ENCODE assay signal across 10 mouse cellular contexts in the genomic region with DNA sequence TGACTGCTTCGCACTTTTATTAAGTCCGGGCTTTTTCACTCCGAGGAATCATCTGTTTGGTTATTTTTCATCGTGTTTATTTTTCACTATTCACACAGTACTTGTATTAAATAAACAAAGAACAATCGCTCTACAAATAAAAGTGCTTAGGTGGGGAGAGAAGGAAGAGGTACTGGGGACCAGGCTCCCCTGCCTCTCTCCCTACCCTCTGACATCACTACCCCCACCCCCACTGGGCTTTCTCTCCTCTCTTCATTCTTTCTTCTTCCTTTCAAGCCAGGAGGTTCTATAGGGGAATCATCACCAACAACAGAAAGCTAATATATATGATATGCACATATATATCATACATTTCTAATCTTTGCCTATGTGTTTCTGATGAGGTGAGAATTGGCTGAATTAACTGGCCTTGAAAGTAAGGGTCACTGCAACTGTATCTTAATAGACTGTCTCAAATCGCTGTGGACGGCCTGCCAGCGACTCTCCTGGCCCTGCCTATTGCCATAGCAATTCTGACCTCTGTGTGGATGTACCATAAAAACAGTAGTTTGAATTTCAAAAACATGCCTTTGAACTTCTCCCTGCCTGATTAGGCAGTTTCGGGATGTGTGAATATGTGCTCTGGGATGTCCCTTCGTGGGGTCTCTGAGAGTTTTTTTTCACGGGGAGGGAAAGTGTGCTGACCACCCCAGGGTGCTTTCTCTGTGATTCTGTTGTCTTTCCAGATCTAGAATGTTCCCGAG. TPM values are rescaled to one million over a fixed set of nuclear protein-coding genes. Genes with fewer than 3 reads are reported as not detected.
A peak's percentile ranks its signal among the peaks of the same experiment; 100 is the strongest.
DNase-seq lines count a peak whose midpoint lies in the region; ATAC-seq lines count a peak whose summit lies in the region.
"Had no signal": no experiment of that assay in that cellular context is flagged by ENCODE, and none has a peak within 500 bp of the region (broad histone marks: within the 10 kb centered on the region; RNA-seq: fewer than 3 reads in every experiment).

No protein-coding gene starts in this region.

- peaks cover 78% of the 10 kb centered on the region for H3K27me3 ChIP-seq in kidney, embryonic 16.5 days (ENCODE audit: insufficient read depth, low read length)
- peaks cover 50% of the 10 kb centered on the region for H3K27me3 ChIP-seq in embryonic facial prominence, embryonic 12.5 days
- peaks cover 61% of the 10 kb centered on the region for H3K27me3 ChIP-seq in intestine, embryonic 16.5 days (replicated peaks; ENCODE audit: control insufficient read depth, insufficient read depth, low read length)
- peaks cover 39% of the 10 kb centered on the region for H3K27me3 ChIP-seq in neural tube, embryonic 11.5 days (ENCODE audit: control insufficient read depth, insufficient read depth, low read length)

- H3K4me3 ChIP-seq in kidney, embryonic 16.5 days (ENCODE audit: low read length): peak overlapping the region; percentile 24
- H3K4me3 ChIP-seq in embryonic facial prominence, embryonic 12.5 days: peak overlapping the region; percentile 23; the same call in 1 of the 2 replicates
- peak overlapping the region; percentile 32 for H3K4me3 ChIP-seq in intestine, embryonic 16.5 days (ENCODE audit: low read length)
- no peak overlapping the region for H3K4me3 ChIP-seq in neural tube, embryonic 11.5 days (ENCODE audit: low read depth, low read length)

- WGBS in kidney, embryonic 16.5 days: 11% methylated on average over 12 of the region's 12 CpGs
- WGBS in embryonic facial prominence, embryonic 12.5 days: 18% methylated on average over 12 of the region's 12 CpGs
- WGBS in intestine, embryonic 16.5 days: 13% methylated on average over 12 of the region's 12 CpGs
- 4% methylated on average over 12 of the region's 12 CpGs for WGBS in neural tube, embryonic 11.5 days

- no peak for DNase-seq in kidney, postnatal 25 days
- peak; percentile 71 for DNase-seq in neural tube, embryonic 11.5 days (ENCODE audit: low spot score)
- no peak for DNase-seq in gastrocnemius, adult 18-20 months (ENCODE audit: low spot score)
- no peak for DNase-seq in layer of hippocampus, adult 18-20 months (ENCODE audit: low spot score in 2 of 2)
- no peak for DNase-seq in right cerebral cortex, postnatal 14 days

- ATAC-seq in kidney, embryonic 16.5 days (ENCODE audit: low FRiP score, low TSS enrichment): 0 out of 2 replicates have a peak, but pooled peaks have one; percentile 9
- no peak for ATAC-seq in embryonic facial prominence, embryonic 12.5 days (ENCODE audit: insufficient number of reproducible peaks, insufficient read depth, low FRiP score, low TSS enrichment)
- no peak for ATAC-seq in intestine, embryonic 16.5 days
- peak; percentile 11; the same call in 1 of the 2 replicates for ATAC-seq in neural tube, embryonic 11.5 days (ENCODE audit: insufficient read depth, low FRiP score, low TSS enrichment)

- H3K27ac ChIP-seq in kidney, embryonic 16.5 days (ENCODE audit: low read length): no peak overlapping the region
- no peak overlapping the region for H3K27ac ChIP-seq in embryonic facial prominence, embryonic 12.5 days
- H3K27ac ChIP-seq in intestine, embryonic 16.5 days (ENCODE audit: low read length): no peak overlapping the region
- H3K27ac ChIP-seq in neural tube, embryonic 11.5 days (ENCODE audit: low read depth, low read length): peak overlapping the region; percentile 79

- no peaks in the 10 kb centered on the region for H3K9me3 ChIP-seq in kidney, embryonic 16.5 days (ENCODE audit: low read length)
- H3K9me3 ChIP-seq in embryonic facial prominence, embryonic 12.5 days: no peaks in the 10 kb centered on the region
- no peaks in the 10 kb centered on the region for H3K9me3 ChIP-seq in intestine, embryonic 16.5 days (ENCODE audit: control insufficient read depth, low read length)
- H3K9me3 ChIP-seq in neural tube, embryonic 11.5 days (ENCODE audit: control insufficient read depth, low read length): no peaks in the 10 kb centered on the region

- H3K4me1 ChIP-seq in kidney, embryonic 16.5 days (ENCODE audit: insufficient read depth, low read length): peaks cover 24% of the 10 kb centered on the region
- peaks cover 23% of the 10 kb centered on the region for H3K4me1 ChIP-seq in embryonic facial prominence, embryonic 12.5 days
- H3K4me1 ChIP-seq in intestine, embryonic 16.5 days (ENCODE audit: control insufficient read depth, insufficient read depth, low read length): peaks cover 5% of the 10 kb centered on the region; the same call in 1 of the 2 replicates
- peaks cover 23% of the 10 kb centered on the region for H3K4me1 ChIP-seq in neural tube, embryonic 11.5 days (ENCODE audit: control insufficient read depth, insufficient read depth, low read length)

- no peaks in the 10 kb centered on the region for H3K36me3 ChIP-seq in kidney, embryonic 16.5 days (ENCODE audit: insufficient read depth, low read length)
- no peaks in the 10 kb centered on the region for H3K36me3 ChIP-seq in embryonic facial prominence, embryonic 12.5 days
- no peaks in the 10 kb centered on the region for H3K36me3 ChIP-seq in intestine, embryonic 16.5 days (ENCODE audit: control insufficient read depth, insufficient read depth, low read length)
- H3K36me3 ChIP-seq in neural tube, embryonic 11.5 days (ENCODE audit: control insufficient read depth, insufficient read depth, low read length): no peaks in the 10 kb centered on the region

- no peak overlapping the region for H3K9ac ChIP-seq in kidney, embryonic 16.5 days (replicated peaks; ENCODE audit: low read length)
- H3K9ac ChIP-seq in embryonic facial prominence, embryonic 12.5 days: no peak overlapping the region
- no peak overlapping the region for H3K9ac ChIP-seq in intestine, embryonic 16.5 days (ENCODE audit: low read depth, low read length)
- no peak overlapping the region for H3K9ac ChIP-seq in neural tube, embryonic 11.5 days (ENCODE audit: low read length)

- peak overlapping the region; percentile 46 for H3K4me2 ChIP-seq in kidney, embryonic 16.5 days (replicated peaks; ENCODE audit: low read depth, low read length)
- peak overlapping the region; percentile 42 for H3K4me2 ChIP-seq in embryonic facial prominence, embryonic 12.5 days (replicated peaks)
- H3K4me2 ChIP-seq in intestine, embryonic 16.5 days (ENCODE audit: low read depth, low read length): peak overlapping the region; percentile 41
- peak overlapping the region; percentile 38 for H3K4me2 ChIP-seq in neural tube, embryonic 11.5 days (ENCODE audit: low read depth)

RNA-seq across cellular contexts. Expression of a gene that starts 3.3 kb away (rescaled TPM):
- not detected in 2 replicates for polyA plus RNA-seq in kidney, embryonic 16.5 days (2015; fragmentation: Nextera tagmentation; extraction: Ambion mirVana)
- 0.38 and 0.47 TPM in 2 replicates for polyA plus RNA-seq in embryonic facial prominence, embryonic 12.5 days (2016; fragmentation: Nextera tagmentation; extraction: Ambion mirVana)
- polyA plus RNA-seq in intestine, embryonic 16.5 days (2015; fragmentation: Nextera tagmentation; extraction: Ambion mirVana): not detected in 2 replicates
- 0.23 and 0.35 TPM in 2 replicates for polyA plus RNA-seq in neural tube, embryonic 11.5 days (2014; fragmentation: Nextera tagmentation; extraction: Ambion mirVana)
- total RNA-seq in gastrocnemius, adult 18-20 months (2021): not detected
- under 1 TPM; 0.30 to 0.38 TPM for total RNA-seq in layer of hippocampus, adult 18-20 months (2021)
- total RNA-seq: MEL had no signal
- polyA plus RNA-seq: spleen, adult 2 months had no signal

RNA-seq across cellular contexts. Expression of a gene that starts 11.3 kb away (rescaled TPM):
- polyA plus RNA-seq in kidney, embryonic 16.5 days (2015; fragmentation: Nextera tagmentation; extraction: Ambion mirVana): 0.06 and 0.14 TPM in 2 replicates
- 4.8 and 5.4 TPM in 2 replicates for polyA plus RNA-seq in embryonic facial prominence, embryonic 12.5 days (2016; fragmentation: Nextera tagmentation; extraction: Ambion mirVana)
- polyA plus RNA-seq in intestine, embryonic 16.5 days (2015; fragmentation: Nextera tagmentation; extraction: Ambion mirVana): not detected in 2 replicates
- polyA plus RNA-seq in neural tube, embryonic 11.5 days (2014; fragmentation: Nextera tagmentation; extraction: Ambion mirVana): 10.3 and 10.8 TPM in 2 replicates
- not detected for total RNA-seq in gastrocnemius, adult 18-20 months (2021)
- 1 to 10 TPM; 3.0 to 5.1 TPM for total RNA-seq in layer of hippocampus, adult 18-20 months (2021)
- polyA plus RNA-seq: spleen, adult 2 months had no signal

RNA-seq across cellular contexts. Expression of a gene that starts 21.1 kb away (rescaled TPM):
- not detected in 2 replicates for polyA plus RNA-seq in kidney, embryonic 16.5 days (2015; fragmentation: Nextera tagmentation; extraction: Ambion mirVana)
- 3.7 and 4.9 TPM in 2 replicates for polyA plus RNA-seq in embryonic facial prominence, embryonic 12.5 days (2016; fragmentation: Nextera tagmentation; extraction: Ambion mirVana)
- polyA plus RNA-seq in intestine, embryonic 16.5 days (2015; fragmentation: Nextera tagmentation; extraction: Ambion mirVana): not detected in 2 replicates
- polyA plus RNA-seq in neural tube, embryonic 11.5 days (2014; fragmentation: Nextera tagmentation; extraction: Ambion mirVana): 6.3 and 7.6 TPM in 2 replicates
- total RNA-seq in gastrocnemius, adult 18-20 months (2021): not detected
- 10 to 100 TPM; 16.1 to 18.7 TPM for total RNA-seq in layer of hippocampus, adult 18-20 months (2021)
- total RNA-seq: MEL had no signal
- polyA plus RNA-seq: spleen, adult 2 months had no signal

RNA-seq across cellular contexts. Expression of a gene that starts 36.2 kb away (rescaled TPM):
- not detected in 2 replicates for polyA plus RNA-seq in kidney, embryonic 16.5 days (2015; fragmentation: Nextera tagmentation; extraction: Ambion mirVana)
- polyA plus RNA-seq in embryonic facial prominence, embryonic 12.5 days (2016; fragmentation: Nextera tagmentation; extraction: Ambion mirVana): not detected in 2 replicates
- not detected in 2 replicates for polyA plus RNA-seq in intestine, embryonic 16.5 days (2015; fragmentation: Nextera tagmentation; extraction: Ambion mirVana)
- polyA plus RNA-seq in neural tube, embryonic 11.5 days (2014; fragmentation: Nextera tagmentation; extraction: Ambion mirVana): 0.51 and 0.54 TPM in 2 replicates
- total RNA-seq in gastrocnemius, adult 18-20 months (2021): not detected
- not detected for total RNA-seq in layer of hippocampus, adult 18-20 months (2021)
- total RNA-seq: MEL had no signal
- polyA plus RNA-seq: spleen, adult 2 months had no signal

Comparison
In these comparisons a context has a peak if more than half of its experiments do, and no peak if none do; other contexts are left out.
1. ATAC-seq: peak in kidney, embryonic 16.5 days (single experiment) and neural tube, embryonic 11.5 days (single experiment); none in embryonic facial prominence, embryonic 12.5 days (single experiment) and intestine, embryonic 16.5 days (single experiment).
2. Peak in every context shown above with its lines, with median percentiles within 50 percentile points of each other: H3K4me2 ChIP-seq.